In genomic region chr7:67836984-67837383, GRCm38 (mm10) we compare ENCODE assay signal across 18 mouse cellular contexts.
"Had no signal": no experiment of that assay in that cellular context is flagged by ENCODE, and none has a peak within 500 bp of the region (broad histone marks: within the 10 kb centered on the region; RNA-seq: fewer than 3 reads in every experiment).

No protein-coding gene starts in this region.

- H3K9me3 ChIP-seq: liver, embryonic 12.5 days; liver, embryonic 15.5 days; lung, embryonic 15.5 days; midbrain, embryonic 12.5 days; midbrain, embryonic 15.5 days had no signal

- DNase-seq: kidney, adult 2 months; kidney, postnatal 25 days; layer of hippocampus, adult 9-11 months; liver; lung, adult 18-20 months; lung, postnatal 10 days; lung, postnatal 36 days; thymus, adult 18-20 months; thymus, postnatal 4 days had no signal

- H3K27me3 ChIP-seq: liver, embryonic 12.5 days; liver, embryonic 15.5 days; lung, embryonic 15.5 days; midbrain, embryonic 12.5 days; midbrain, embryonic 15.5 days had no signal

- H3K9ac ChIP-seq: liver, embryonic 12.5 days; liver, embryonic 15.5 days; lung, embryonic 15.5 days; midbrain, embryonic 12.5 days; midbrain, embryonic 15.5 days had no signal

- H3K4me3 ChIP-seq: layer of hippocampus, adult 2 months; liver, embryonic 12.5 days; liver, embryonic 15.5 days; lung, embryonic 15.5 days; midbrain, embryonic 12.5 days; midbrain, embryonic 15.5 days; myocyte had no signal

- H3K27ac ChIP-seq: kidney, postnatal 0 days; layer of hippocampus, adult 2 months; liver, embryonic 12.5 days; liver, embryonic 15.5 days; lung, embryonic 15.5 days; midbrain, embryonic 12.5 days; midbrain, embryonic 15.5 days had no signal

- H3K4me2 ChIP-seq: liver, embryonic 12.5 days; liver, embryonic 15.5 days; lung, embryonic 15.5 days; midbrain, embryonic 12.5 days; midbrain, embryonic 15.5 days had no signal

- H3K36me3 ChIP-seq: liver, embryonic 12.5 days; liver, embryonic 15.5 days; lung, embryonic 15.5 days; midbrain, embryonic 12.5 days; midbrain, embryonic 15.5 days had no signal

- ATAC-seq: intestine, postnatal 0 days; liver, embryonic 12.5 days; midbrain, embryonic 15.5 days had no signal

- H3K4me1 ChIP-seq: liver, embryonic 12.5 days; liver, embryonic 15.5 days; midbrain, embryonic 12.5 days; midbrain, embryonic 15.5 days had no signal
